Comparison of ENCODE assay signal across 8 mouse cellular contexts in the genomic region with DNA sequence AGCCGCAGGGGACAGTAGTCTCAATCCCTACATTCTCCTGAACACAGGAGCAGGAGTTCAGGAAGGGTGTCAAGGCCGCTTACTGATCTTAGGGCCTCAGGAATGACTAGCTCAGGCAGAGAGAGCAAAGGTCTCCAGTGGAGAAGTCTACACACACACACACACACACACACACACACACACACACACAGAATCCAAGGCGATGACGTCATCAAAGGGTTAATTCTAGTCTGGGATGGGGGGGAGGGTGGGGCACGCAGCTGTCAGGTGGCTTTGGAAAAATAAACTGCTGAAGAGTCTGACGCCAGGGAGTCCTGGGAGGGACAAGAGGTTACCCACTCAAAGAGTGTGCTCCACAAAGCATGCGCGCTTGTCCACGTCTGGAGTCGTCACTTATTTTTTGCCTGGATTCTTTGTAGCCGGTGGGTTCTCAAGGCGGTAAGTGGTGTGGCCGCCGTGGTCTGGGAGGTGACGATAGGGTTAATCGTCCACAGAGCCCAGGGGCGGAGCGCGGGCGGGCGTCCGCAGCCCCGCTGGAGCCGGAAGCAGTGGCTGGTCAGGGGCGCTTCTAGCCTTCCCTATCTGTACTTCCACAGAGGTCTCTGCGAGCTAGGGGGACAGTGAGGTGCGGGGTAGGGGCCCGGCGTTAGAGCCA. TPM values are rescaled to one million over a fixed set of nuclear protein-coding genes. Genes with fewer than 3 reads are reported as not detected.
A peak's percentile ranks its signal among the peaks of the same experiment; 100 is the strongest.
DNase-seq lines count a peak whose midpoint lies in the region; ATAC-seq and TF ChIP-seq lines count a peak whose summit lies in the region.

A gene (plus strand): TSS at position 304 of the 655 bp plus-strand sequence.

- H3K9ac ChIP-seq in forebrain, embryonic 13.5 days: peak within 1 kb of the TSS; percentile 73

- no peaks in the 10 kb centered on the region for H3K9me3 ChIP-seq in forebrain, embryonic 13.5 days (replicated peaks)
- H3K9me3 ChIP-seq in megakaryocyte, embryonic 14.5 days: no peaks in the 10 kb centered on the region

- peak within 1 kb of the TSS; percentile 75 for H3K27ac ChIP-seq in forebrain, embryonic 13.5 days

- TF ChIP-seq POLR2A in brain, embryonic 14.5 days (IDR thresholded peaks at IDR 0.05; ENCODE audit: borderline replicate concordance, extremely low read depth, insufficient read depth, insufficient read length, poor library complexity, severe bottlenecking): no peak

- peak within 1 kb of the TSS; percentile 95 for H3K4me2 ChIP-seq in forebrain, embryonic 13.5 days

- peak; percentile 22; the same call in 1 of the 2 replicates for ATAC-seq in forebrain, embryonic 13.5 days
- ATAC-seq in inflammation-experienced regulatory T-cells, adult 6 months: no peak

- peak; percentile 77 for DNase-seq in MN1 (ENCODE audit: low spot score)
- peak; percentile 70 for DNase-seq in brain, embryonic 14.5 days (ENCODE audit: low read depth)
- DNase-seq in heart, postnatal 36 days: peak; percentile 77 to 79
- DNase-seq in layer of hippocampus, postnatal 10 days (ENCODE audit: low spot score in 2 of 2): peak; percentile 60 to 72
- peak; percentile 60 for DNase-seq in skeletal muscle tissue, adult 2 months (ENCODE audit: low read depth, low spot score)

- peaks cover 56% of the 10 kb centered on the region for H3K4me1 ChIP-seq in forebrain, embryonic 13.5 days
- peaks cover 83% of the 10 kb centered on the region for H3K4me1 ChIP-seq in megakaryocyte, embryonic 14.5 days

- intact Hi-C loops in heart, postnatal 36 days (cut with DNase I): loop anchor here (5.0 kb wide), 1 partner anchor 106 kb away; no protein-coding TSS in a partner anchor

- peak within 1 kb of the TSS; percentile 50 for H3K4me3 ChIP-seq in forebrain, embryonic 13.5 days
- H3K4me3 ChIP-seq in megakaryocyte, embryonic 14.5 days (replicated peaks): peak within 1 kb of the TSS; percentile 95

- TF ChIP-seq CTCF in brain, embryonic 14.5 days (IDR thresholded peaks at IDR 0.05; ENCODE audit: borderline replicate concordance, extremely low read depth, insufficient read depth, insufficient read length): no peak

- peaks cover 26% of the 10 kb centered on the region for H3K36me3 ChIP-seq in forebrain, embryonic 13.5 days (ENCODE audit: poor library complexity, severe bottlenecking)
- H3K36me3 ChIP-seq in megakaryocyte, embryonic 14.5 days (replicated peaks; ENCODE audit: low read length): peaks cover 34% of the 10 kb centered on the region

- 4% methylated on average over 27 of the region's 29 CpGs for WGBS in forebrain, embryonic 13.5 days

- H3K27me3 ChIP-seq in forebrain, embryonic 13.5 days: no peaks in the 10 kb centered on the region
- H3K27me3 ChIP-seq in megakaryocyte, embryonic 14.5 days (replicated peaks): no peaks in the 10 kb centered on the region

RNA-seq across cellular contexts. Expression of the gene that starts here (rescaled TPM):
- polyA plus RNA-seq in brain, embryonic 14.5 days (2012; rRNA removed): 5.3 and 5.7 TPM in 2 replicates
- 5.1 and 5.3 TPM in 2 replicates for polyA plus RNA-seq in forebrain, embryonic 13.5 days (2015; fragmentation: Nextera tagmentation; extraction: Ambion mirVana)
- 1 to 10 TPM; 3.6 to 4.9 TPM for total RNA-seq in heart, postnatal 36 days (2021)
- total RNA-seq in layer of hippocampus, postnatal 10 days (2021): 1 to 10 TPM; 3.3 to 5.0 TPM
- 42.5 and 52.2 TPM in 2 replicates for polyA plus RNA-seq in megakaryocyte, embryonic 14.5 days (2012; ENCODE audit: insufficient read depth, low replicate concordance)
- polyA plus RNA-seq in inflammation-experienced regulatory T-cells, adult 6 months (2017; shearing (Covaris generic)): 1 to 10 TPM; 1.5 to 3.2 (median 2.1) TPM
